Mouse (Mus musculus) limb, embryonic 15.5 days (tissue): Measurements from ENCODE around the gene Prpf38b. TPM values are rescaled to one million over a fixed set of nuclear protein-coding genes. Genes with fewer than 3 reads are reported as not detected.
"Not testable (repeated sequence)": the region's sequence is repeated elsewhere in the genome, so short reads cannot be mapped to it uniquely, and the experiment has no call there.

Experiments
- ATAC-seq: fragments of 200-750 bp; cut with Nextera tagmentation; 2 replicates; pipeline ENCODE4 v1.8.0; 2017; ENCODE audit warnings: low read depth, moderate TSS enrichment; ENCODE audit not compliant: insufficient number of reproducible peaks, low FRiP score, low TSS enrichment
- H3K27ac ChIP-seq: fragments of 300-500 bp; sonication (generic); 2 replicates; pipeline ENCODE4 v1.5.1; 2015; ENCODE audit warnings: moderate library complexity, mild to moderate bottlenecking, inconsistent platforms
- H3K27me3 ChIP-seq: fragments of 300-500 bp; sonication (generic); 2 replicates; pipeline ENCODE4 v1.6.1; 2015; ENCODE audit warnings: inconsistent platforms
- H3K36me3 ChIP-seq: fragments of 300-500 bp; sonication (generic); 2 replicates; pipeline ENCODE4 v1.6.1; 2015; ENCODE audit warnings: inconsistent platforms
- H3K4me1 ChIP-seq: fragments of 300-500 bp; sonication (generic); 2 replicates; pipeline ENCODE4 v1.6.1; 2015; ENCODE audit warnings: inconsistent platforms
- H3K4me2 ChIP-seq: fragments of 300-500 bp; sonication (generic); 2 replicates; pipeline ENCODE4 v1.6.1; 2015; ENCODE audit warnings: mild to moderate bottlenecking, inconsistent platforms
- H3K4me3 ChIP-seq: fragments of 300-500 bp; sonication (generic); 2 replicates; pipeline ENCODE4 v1.5.1; 2015; ENCODE audit warnings: mild to moderate bottlenecking, inconsistent platforms
- H3K9ac ChIP-seq: fragments of 300-500 bp; sonication (generic); 2 replicates; pipeline ENCODE4 v1.6.1; 2015; ENCODE audit warnings: inconsistent platforms
- H3K9me3 ChIP-seq: fragments of 300-500 bp; sonication (generic); 2 replicates; pipeline ENCODE4 v1.6.1; 2016; ENCODE audit warnings: inconsistent platforms
- WGBS: fragments of 180-500 bp; shearing (Covaris S2); methylation state at CpG from one replicate; pipeline ENCODE4 v1.1.7; 2015; 5-methylcytosine and 5-hydroxymethylcytosine counted together
- polyA plus RNA-seq: library from polyadenylated mRNA; unstranded; fragments of >200 nt; fragmentation: Nextera tagmentation; extraction: Ambion mirVana; gene quantifications from 2 replicates; pipeline ENCODE4 v1.2.1, GENCODE M21; 2015

The Prpf38b gene
- polyA plus RNA-seq, 1 experiment from 2014 or later, result 74.7 TPM

DNA sequence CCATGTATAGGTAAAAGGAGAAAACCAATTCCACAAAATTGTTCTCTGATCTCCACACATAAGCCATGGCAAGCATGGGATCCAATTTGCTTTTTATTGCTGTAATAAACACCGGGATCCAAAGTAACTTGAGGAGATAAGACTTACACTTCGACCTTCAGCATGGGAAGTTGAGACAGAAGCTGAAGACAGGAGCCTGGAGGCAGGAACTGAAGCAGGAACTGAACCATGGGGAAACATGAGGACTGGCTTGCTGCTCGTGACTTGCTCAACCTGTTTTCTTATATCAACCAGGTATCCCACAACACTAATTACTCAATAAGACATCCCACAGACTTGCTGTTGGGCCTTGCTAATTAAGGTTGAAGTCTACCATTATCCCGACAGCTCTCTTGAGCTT lies 18.6 kb downstream of the Prpf38b start:
- Histone ChIP-seq H3K4me3 (no peak overlapping the region), H3K36me3 (no peaks in the 10 kb centered on the region), H3K4me1 (no peaks in the 10 kb centered on the region), H3K9ac (no peak overlapping the region), H3K4me2 (no peak overlapping the region), H3K27ac (no peak overlapping the region), H3K9me3 (no peaks in the 10 kb centered on the region), H3K27me3 (no peaks in the 10 kb centered on the region)
- WGBS, result 42% methylated on average over 4 of the region's 4 CpGs
- ATAC-seq, result no peak

- Histone ChIP-seq H3K4me3 (no peak overlapping the region), H3K4me1 (no peaks in the 10 kb centered on the region), H3K27ac (no peak overlapping the region), H3K9me3 (no peaks in the 10 kb centered on the region), H3K4me2 (no peak overlapping the region), H3K36me3 (no peaks in the 10 kb centered on the region), H3K9ac (no peak overlapping the region), H3K27me3 (no peaks in the 10 kb centered on the region)
- ATAC-seq, result no peak
- WGBS, result 63% methylated on average over 1 of the region's 1 CpGs
Measured at GRCm38 (mm10) chr3:108892080-108892479, 19.4 kb downstream of the Prpf38b start.

GRCm38 (mm10) chr3:108889908-108890307 lies 21.6 kb downstream of the Prpf38b start, which contains the start of gene Fndc7:
Fndc7 (minus strand) TSS chr3:108890008.
- Histone ChIP-seq H3K36me3 (no peaks in the 10 kb centered on the region), H3K4me2 (no peak within 1 kb of the TSS), H3K27ac (no peak within 1 kb of the TSS), H3K27me3 (no peaks in the 10 kb centered on the region), H3K9ac (no peak within 1 kb of the TSS), H3K4me1 (no peaks in the 10 kb centered on the region), H3K9me3 (no peaks in the 10 kb centered on the region), H3K4me3 (no peak within 1 kb of the TSS)
- ATAC-seq, result no peak
- 97% methylated on average over 1 of the region's 1 CpGs for WGBS

DNA sequence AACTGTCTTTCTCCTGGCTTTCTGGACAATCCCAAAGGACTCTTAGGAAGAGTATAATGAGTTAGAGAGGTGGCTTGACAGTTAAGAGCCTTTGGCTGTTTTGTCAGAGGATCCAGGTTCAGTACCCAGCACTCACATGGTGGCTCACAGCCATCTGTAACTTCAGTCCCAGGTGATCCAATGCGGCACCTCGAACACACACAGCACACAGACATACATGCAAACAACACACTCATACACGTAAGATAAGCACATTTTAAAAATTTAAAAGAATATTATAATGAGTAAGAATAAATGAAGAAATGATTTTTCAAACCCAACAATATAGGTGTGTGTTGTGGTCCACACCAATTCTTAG lies 23.9 kb downstream of the Prpf38b start:
- no peak overlapping the region for H3K27ac ChIP-seq
- H3K4me2 ChIP-seq, result no peak overlapping the region
- no peak overlapping the region for H3K4me3 ChIP-seq
- peaks cover 6% of the 10 kb centered on the region for H3K4me1 ChIP-seq
- ATAC-seq, result no peak
- H3K36me3 ChIP-seq, result no peaks in the 10 kb centered on the region
- 95% methylated on average over 3 of the region's 3 CpGs for WGBS
- no peak overlapping the region for H3K9ac ChIP-seq
- no peaks in the 10 kb centered on the region for H3K9me3 ChIP-seq
- no peaks in the 10 kb centered on the region for H3K27me3 ChIP-seq

- Histone ChIP-seq H3K27me3 (no peaks in the 10 kb centered on the region), H3K9me3 (no peaks in the 10 kb centered on the region), H3K4me3 (no peak overlapping the region), H3K4me2 (no peak overlapping the region), H3K36me3 (no peaks in the 10 kb centered on the region), H3K9ac (no peak overlapping the region), H3K4me1 (peaks cover 6% of the 10 kb centered on the region), H3K27ac (no peak overlapping the region)
- ATAC-seq, result no peak
- WGBS, result 73% methylated on average over 12 of the region's 12 CpGs
Measured at GRCm38 (mm10) chr3:108886934-108887617, 24.5 kb downstream of the Prpf38b start.

DNA sequence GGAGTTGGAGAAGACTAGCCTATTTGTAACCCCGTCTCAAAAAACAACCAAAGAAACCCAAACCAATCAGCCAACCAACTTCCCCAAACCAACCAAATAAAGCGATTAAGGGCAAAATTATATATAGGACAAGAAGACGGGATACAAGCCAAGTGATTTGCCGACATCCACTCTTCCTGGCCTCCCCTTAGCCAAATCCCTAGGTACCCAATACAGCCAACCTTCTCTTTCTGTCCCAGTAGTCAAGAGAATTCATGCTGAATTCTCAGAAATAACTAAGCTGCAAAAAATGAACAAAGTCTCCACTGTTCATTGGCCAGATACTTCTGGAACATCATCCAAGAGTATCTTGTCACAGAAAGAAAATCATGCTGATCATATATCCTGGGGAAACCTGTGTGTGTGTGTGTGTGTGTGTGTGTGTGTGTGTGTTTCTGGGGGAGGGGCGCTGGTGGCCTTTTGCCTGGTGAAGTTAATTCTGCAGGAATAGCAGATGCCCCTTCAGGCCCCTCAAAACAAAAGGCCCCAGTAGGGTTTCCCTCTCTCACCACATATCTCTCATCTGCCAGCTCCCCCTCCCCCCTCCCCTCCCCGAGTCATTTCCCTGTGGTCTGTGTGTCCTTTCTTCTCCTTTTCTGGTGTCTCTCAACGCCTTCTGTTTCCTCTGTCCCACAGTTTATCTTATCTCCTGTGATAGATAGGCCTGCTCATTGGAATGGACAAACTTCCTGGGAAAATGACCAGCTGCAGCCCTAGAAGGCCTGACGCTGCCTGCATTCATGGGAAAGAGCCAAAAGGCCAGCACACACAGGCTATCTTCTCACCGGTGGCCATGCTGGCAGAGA lies 25.6 kb downstream of the Prpf38b start:
- no peak overlapping the region for H3K27ac ChIP-seq

DNA sequence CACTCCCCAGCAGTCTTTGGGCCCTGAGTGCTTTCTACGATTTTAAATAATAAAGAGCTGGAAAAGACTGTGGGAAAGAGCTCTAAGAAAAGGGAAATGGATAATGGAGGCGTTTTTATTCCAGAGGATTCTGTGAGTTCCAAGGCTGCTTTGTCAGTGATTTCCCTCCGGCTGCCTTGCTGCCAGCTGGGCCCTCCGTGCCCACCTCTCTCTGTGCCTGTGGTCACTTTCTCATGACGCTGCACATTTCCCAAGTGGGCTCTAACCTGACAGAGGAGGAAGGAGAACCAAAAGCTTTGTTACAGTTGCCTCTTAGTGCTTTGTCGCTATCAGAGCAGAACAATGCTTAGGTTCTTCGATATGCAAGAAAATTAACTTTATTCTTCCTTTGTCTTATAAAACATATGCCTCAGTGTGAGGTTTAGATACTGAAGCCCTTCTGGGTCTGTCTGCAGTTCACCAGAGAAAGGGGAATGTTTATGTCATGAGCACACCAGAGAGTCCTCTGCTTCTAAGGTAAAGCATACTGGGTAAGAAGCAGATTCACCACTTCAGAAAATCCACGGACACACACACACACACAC lies 26.7 kb downstream of the Prpf38b start:
- WGBS, result 62% methylated on average over 8 of the region's 8 CpGs
- H3K9me3 ChIP-seq, result no peaks in the 10 kb centered on the region
- H3K36me3 ChIP-seq, result no peaks in the 10 kb centered on the region
- H3K4me3 ChIP-seq, result no peak overlapping the region
- H3K4me2 ChIP-seq, result no peak overlapping the region
- H3K27me3 ChIP-seq, result no peaks in the 10 kb centered on the region
- ATAC-seq, result no peak
- peaks cover 17% of the 10 kb centered on the region for H3K4me1 ChIP-seq
- H3K9ac ChIP-seq, result no peak overlapping the region
- no peak overlapping the region for H3K27ac ChIP-seq

More for the DNA sequence above, 25.6 kb downstream of the Prpf38b start:
- H3K9ac ChIP-seq, result no peak overlapping the region
- peaks cover 14% of the 10 kb centered on the region for H3K4me1 ChIP-seq
- 57% methylated on average over 9 of the region's 9 CpGs for WGBS
- H3K27me3 ChIP-seq, result no peaks in the 10 kb centered on the region
- no peak overlapping the region for H3K4me3 ChIP-seq
- ATAC-seq, result no peak
- H3K4me2 ChIP-seq, result no peak overlapping the region
- no peaks in the 10 kb centered on the region for H3K36me3 ChIP-seq
- no peaks in the 10 kb centered on the region for H3K9me3 ChIP-seq

GRCm38 (mm10) chr3:108883067-108883466 lies 28.5 kb downstream of the Prpf38b start:
- WGBS, result 60% methylated on average over 2 of the region's 2 CpGs
- no peak for ATAC-seq
- H3K9me3 ChIP-seq, result no peaks in the 10 kb centered on the region
- H3K4me2 ChIP-seq, result no peak overlapping the region
- no peak overlapping the region for H3K27ac ChIP-seq
- H3K36me3 ChIP-seq, result no peaks in the 10 kb centered on the region
- H3K27me3 ChIP-seq, result no peaks in the 10 kb centered on the region
- H3K9ac ChIP-seq, result no peak overlapping the region
- H3K4me3 ChIP-seq, result no peak overlapping the region
- H3K4me1 ChIP-seq, result peaks cover 17% of the 10 kb centered on the region

DNA sequence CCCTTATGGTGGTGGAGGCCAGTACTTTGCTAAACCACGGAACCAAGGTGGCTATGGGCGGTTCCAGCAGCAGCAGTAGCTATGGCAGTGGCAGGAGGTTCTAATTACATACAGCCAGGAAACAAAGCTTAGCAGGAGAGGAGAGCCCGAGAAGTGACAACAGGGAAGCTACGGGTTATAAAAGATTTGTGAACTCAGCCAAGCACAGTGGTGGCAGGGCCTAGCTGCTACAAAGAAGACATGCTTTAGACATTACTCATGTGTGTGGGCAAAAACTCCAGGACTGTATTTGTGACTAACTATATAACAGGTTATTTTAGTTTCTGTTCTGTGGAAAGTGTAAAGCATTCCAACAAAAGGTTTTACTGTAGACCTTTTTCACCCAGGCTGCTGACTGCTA lies 29.7 kb downstream of the Prpf38b start:
- WGBS, result 17% methylated on average over 4 of the region's 4 CpGs
- H3K4me1 ChIP-seq, result peaks cover 17% of the 10 kb centered on the region

DNA sequence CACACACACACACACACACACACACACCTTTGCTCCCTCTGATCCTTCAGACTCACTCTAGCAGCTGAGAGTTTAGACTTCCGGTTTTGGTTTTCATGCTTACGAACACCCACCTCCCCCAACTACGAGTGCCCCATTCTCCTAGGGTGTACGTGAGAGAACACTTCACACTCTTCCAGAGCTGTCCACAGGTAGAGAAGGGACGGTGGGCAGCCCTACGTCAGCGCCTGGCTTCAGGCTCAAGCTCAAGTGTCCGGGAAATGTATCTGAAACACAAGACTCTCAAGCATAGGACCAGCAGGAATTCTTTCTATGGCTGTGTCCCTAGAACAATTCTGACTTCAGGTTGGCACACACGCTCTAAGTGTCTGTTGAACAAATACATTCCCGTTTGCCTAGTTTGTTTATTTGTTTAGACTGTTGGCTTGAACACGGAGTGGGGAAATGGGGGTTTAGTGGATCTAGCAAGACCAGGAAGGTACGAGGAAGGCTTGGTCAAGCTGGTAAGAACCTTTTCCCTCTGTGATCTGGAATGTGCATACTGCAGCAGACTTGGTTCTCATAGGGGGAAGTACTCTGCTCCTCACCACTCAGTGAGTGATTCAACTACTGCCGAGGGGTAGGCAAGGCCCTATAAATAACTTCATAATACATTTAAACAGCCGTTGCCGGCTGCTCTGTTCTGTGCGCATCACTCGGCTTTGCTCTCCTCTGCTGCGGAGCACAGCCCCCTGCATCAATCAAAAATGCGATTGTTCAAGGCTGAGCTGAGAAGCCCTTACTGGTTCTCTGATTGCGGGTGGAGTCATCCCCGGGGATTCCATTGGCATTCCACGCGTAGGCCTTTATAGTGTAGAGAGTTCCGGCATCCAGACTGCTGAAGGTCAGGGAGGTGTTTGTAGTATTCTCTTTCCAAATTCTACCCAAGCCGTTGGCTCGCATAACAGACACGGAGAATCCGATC lies 30.7 kb downstream of the Prpf38b start:
- Histone ChIP-seq H3K4me1 (peaks cover 17% of the 10 kb centered on the region), H3K36me3 (no peaks in the 10 kb centered on the region), H3K9ac (no peak overlapping the region), H3K27ac (peak overlapping the region; percentile 30), H3K4me2 (no peak overlapping the region), H3K27me3 (no peaks in the 10 kb centered on the region), H3K4me3 (no peak overlapping the region), H3K9me3 (no peaks in the 10 kb centered on the region)
- 44% methylated on average over 28 of the region's 28 CpGs for WGBS
- peak; percentile 63; the same call in 1 of the 2 replicates for ATAC-seq

More for the DNA sequence above, 29.7 kb downstream of the Prpf38b start:
- not testable (repeated sequence) for H3K9ac ChIP-seq, H3K4me2 ChIP-seq, H3K27me3 ChIP-seq, ATAC-seq, H3K36me3 ChIP-seq, H3K4me3 ChIP-seq, H3K9me3 ChIP-seq
- peak overlapping the region; percentile 30; the same call in 1 of the 2 replicates for H3K27ac ChIP-seq

DNA sequence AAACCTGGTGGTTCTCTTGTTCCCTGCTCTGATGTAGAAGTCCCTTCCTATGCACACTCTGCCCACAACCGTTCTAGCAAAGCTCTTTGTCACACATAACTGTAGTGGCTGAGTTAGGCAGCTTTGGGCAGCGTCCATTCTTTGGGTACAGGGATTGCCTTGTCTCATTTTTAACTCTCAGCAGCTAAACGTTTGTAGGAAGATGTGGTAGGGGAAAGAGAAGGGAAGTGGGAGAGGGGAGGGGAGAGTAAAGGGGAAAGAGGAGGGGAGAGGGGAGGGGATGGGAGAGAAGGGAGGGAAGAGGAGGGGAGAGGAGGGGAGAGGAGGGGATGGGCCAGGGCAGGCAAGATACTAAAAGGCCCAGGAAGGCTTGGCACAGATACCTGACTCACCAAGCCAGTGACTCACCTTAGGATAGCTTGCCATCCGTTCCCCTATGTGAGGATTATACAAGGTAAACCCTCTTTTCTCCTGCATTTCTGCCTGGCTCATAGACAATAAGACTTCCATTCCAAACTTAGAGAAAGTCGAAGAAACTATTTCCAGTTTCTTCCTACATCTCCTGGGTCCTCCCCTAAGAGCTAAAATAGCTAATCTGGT lies 31.6 kb downstream of the Prpf38b start:
- no peaks in the 10 kb centered on the region for H3K27me3 ChIP-seq
- no peaks in the 10 kb centered on the region for H3K36me3 ChIP-seq
- H3K4me1 ChIP-seq, result peaks cover 17% of the 10 kb centered on the region
- H3K9me3 ChIP-seq, result no peaks in the 10 kb centered on the region
- H3K27ac ChIP-seq, result no peak overlapping the region
- no peak overlapping the region for H3K9ac ChIP-seq
- no peak overlapping the region for H3K4me2 ChIP-seq
- 58% methylated on average over 5 of the region's 5 CpGs for WGBS
- no peak for ATAC-seq
- no peak overlapping the region for H3K4me3 ChIP-seq
